Mouse (Mus musculus) common myeloid progenitor, adult 5-6 weeks (primary cell): ENCODE data around the gene Mmd2. TPM values are rescaled to one million over a fixed set of nuclear protein-coding genes. Genes with fewer than 3 reads are reported as not detected.

Experiments
- ATAC-seq: replicated peaks from 2 replicates; pipeline ENCODE4 v1.8.0; 2016; ENCODE audit warnings: low read depth, mild to moderate bottlenecking, moderate TSS enrichment, inconsistent platforms; ENCODE audit not compliant: poor library complexity, severe bottlenecking
- total RNA-seq: library from RNA; stranded (forward); fragments of 200-1000, 187-1606 nt; gene quantifications from 2 replicates; pipeline ENCODE4 v1.2.3, GENCODE M21; 2017

The Mmd2 gene
- total RNA-seq, 1 experiment from 2014 or later = not detected

GRCm38 (mm10) chr5:142549961-142550705 is 58.5 kb downstream of the Mmd2 start:
- ATAC-seq = no peak

GRCm38 (mm10) chr5:142549441-142549840 is 59.2 kb downstream of the Mmd2 start:
- no peak for ATAC-seq

- no peak for ATAC-seq
Measured at GRCm38 (mm10) chr5:142547066-142547465, 61.5 kb downstream of the Mmd2 start.

GRCm38 (mm10) chr5:142546344-142546743 is 62.3 kb downstream of the Mmd2 start:
- ATAC-seq = no peak

- ATAC-seq = no peak
Measured at GRCm38 (mm10) chr5:142545014-142545795, 63.4 kb downstream of the Mmd2 start.

GRCm38 (mm10) chr5:142537286-142537685 is 71.3 kb downstream of the Mmd2 start:
- ATAC-seq = no peak

GRCm38 (mm10) chr5:142535388-142535787 is 73.2 kb downstream of the Mmd2 start:
- no peak for ATAC-seq

GRCm38 (mm10) chr5:142529915-142530314 is 78.7 kb downstream of the Mmd2 start, which contains the start of gene Papolb:
Papolb (minus strand) TSS chr5:142530076.
- ATAC-seq = no peak

GRCm38 (mm10) chr5:142524711-142525464 is 83.7 kb downstream of the Mmd2 start:
- no peak for ATAC-seq

GRCm38 (mm10) chr5:142521195-142521866 is 87.3 kb downstream of the Mmd2 start:
- ATAC-seq = no peak

GRCm38 (mm10) chr5:142520360-142520759 is 88.2 kb downstream of the Mmd2 start:
- no peak for ATAC-seq

- ATAC-seq = no peak
Measured at GRCm38 (mm10) chr5:142518973-142519372, 89.6 kb downstream of the Mmd2 start.

Other genes starting within 250 kb of the Mmd2 start
- gene Foxk1, start 207.3 kb downstream of the Mmd2 start, total RNA-seq = 8.2 and 11.7 TPM in 2 replicates
- gene Ap5z1, start 144.9 kb downstream of the Mmd2 start, total RNA-seq = 7.0 and 11.9 TPM in 2 replicates
- gene Papolb, start 78.7 kb downstream of the Mmd2 start, total RNA-seq = not detected in 2 replicates
- gene Radil, start 57.7 kb downstream of the Mmd2 start, total RNA-seq = not detected in 2 replicates
- 31.8 and 35.4 TPM in 2 replicates for gene Wipi2, start 18.9 kb upstream of the Mmd2 start, total RNA-seq
- not detected in 2 replicates for gene Slc29a4, start 83.7 kb upstream of the Mmd2 start, total RNA-seq
- 17.5 and 17.9 TPM in 2 replicates for gene Tnrc18, start 208.9 kb upstream of the Mmd2 start, total RNA-seq